Mouse (Mus musculus) megakaryocyte, embryonic 14.5 days (primary cell): Measurements from ENCODE around the gene Lrp8. TPM values are rescaled to one million over a fixed set of nuclear protein-coding genes. Genes with fewer than 3 reads are reported as not detected.

Experiments used
- H3K27me3 ChIP-seq: replicated peaks from 2 replicates; pipeline ENCODE3; 2012; ENCODE audit warnings: inconsistent platforms
- H3K36me3 ChIP-seq: replicated peaks from 2 replicates; pipeline ENCODE3; 2012; ENCODE audit warnings: low read length, inconsistent platforms, mixed read lengths
- H3K4me1 ChIP-seq: 2 replicates; pipeline ENCODE4 v1.6.1; 2012; ENCODE audit warnings: inconsistent platforms
- H3K4me3 ChIP-seq: replicated peaks from 2 replicates; pipeline ENCODE3; 2012; ENCODE audit warnings: moderate library complexity, mild to moderate bottlenecking, inconsistent platforms
- H3K9me3 ChIP-seq: 2 replicates; pipeline ENCODE4 v1.6.1; 2012; ENCODE audit warnings: inconsistent platforms
- FLI1 ChIP-seq: IDR thresholded peaks from 2 replicates; pipeline ENCODE4 v1.6.1; 2012; ENCODE audit warnings: low read length, inconsistent platforms, mixed read lengths
- GATA1 ChIP-seq: IDR thresholded peaks from 3 replicates; pipeline ENCODE4 v1.6.1; 2012; ENCODE audit warnings: mixed read lengths, low read length, inconsistent platforms, borderline replicate concordance
- polyA plus RNA-seq: library from polyadenylated mRNA; stranded (reverse); fragments of >175 nt; gene quantifications from 2 replicates; pipeline ENCODE4 v1.2.3, GENCODE M21; 2012; ENCODE audit warnings: low replicate concordance; ENCODE audit not compliant: insufficient read depth

Lrp8 gene
- polyA plus RNA-seq, 1 experiment: 14.7 TPM

DNA sequence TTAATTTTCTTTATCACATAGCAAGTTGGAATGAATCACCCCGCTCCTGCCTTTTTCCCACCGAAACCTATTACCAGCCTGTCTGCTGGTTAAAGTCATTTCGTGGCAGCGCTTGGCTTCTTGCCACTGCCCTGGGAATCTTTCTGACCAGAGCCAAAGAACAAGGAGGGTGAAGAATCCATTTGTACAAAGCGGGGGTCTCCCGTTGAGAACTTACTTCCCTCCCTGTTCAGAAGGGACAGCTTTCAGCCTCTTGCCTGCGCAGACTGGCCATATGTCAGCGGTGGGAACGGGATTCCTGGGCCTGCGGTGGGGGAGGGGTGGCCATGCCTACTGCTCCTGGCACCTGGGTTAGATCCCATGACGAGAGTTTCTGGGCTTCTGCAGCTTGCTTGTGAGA is 21.4 kb downstream of the Lrp8 start:
- Histone ChIP-seq H3K36me3 (peaks cover 94% of the 10 kb centered on the region), H3K9me3 (no peaks in the 10 kb centered on the region), H3K4me3 (no peak overlapping the region), H3K27me3 (no peaks in the 10 kb centered on the region), H3K4me1 (peaks cover 90% of the 10 kb centered on the region)
- TF ChIP-seq FLI1: no peak
- TF ChIP-seq GATA1: no peak

- Histone ChIP-seq H3K9me3 (no peaks in the 10 kb centered on the region), H3K4me1 (peaks cover 90% of the 10 kb centered on the region), H3K4me3 (no peak overlapping the region), H3K27me3 (no peaks in the 10 kb centered on the region), H3K36me3 (peaks cover 90% of the 10 kb centered on the region)
- TF ChIP-seq FLI1 (no peak), GATA1 (no peak)
Observed at GRCm38 (mm10) chr4:107828727-107829218, 26.7 kb downstream of the Lrp8 start.

DNA sequence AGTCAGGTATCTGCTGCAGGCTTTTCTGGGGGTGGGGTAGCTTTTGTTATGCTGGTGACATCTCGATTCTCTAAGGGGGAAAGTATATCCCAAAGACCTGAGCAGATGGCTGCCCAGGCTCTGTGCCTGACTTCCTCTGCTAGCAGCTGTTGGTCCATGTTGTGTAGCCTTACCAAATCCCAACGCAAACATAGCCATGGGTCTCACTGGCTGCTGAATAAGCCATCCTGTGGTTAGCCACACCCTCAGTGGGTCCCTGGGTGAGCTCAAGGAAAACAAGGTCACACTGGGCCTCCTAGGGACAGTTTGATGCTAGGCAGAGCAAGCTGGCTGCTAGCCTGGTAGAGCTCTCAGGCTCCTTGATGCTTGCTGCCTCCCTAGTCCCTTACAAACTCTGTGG is 27.6 kb downstream of the Lrp8 start:
- no peaks in the 10 kb centered on the region for H3K27me3 ChIP-seq
- H3K4me3 ChIP-seq: no peak overlapping the region
- no peaks in the 10 kb centered on the region for H3K9me3 ChIP-seq
- peaks cover 91% of the 10 kb centered on the region for H3K36me3 ChIP-seq
- TF ChIP-seq FLI1 (no peak), GATA1 (no peak)
- peaks cover 81% of the 10 kb centered on the region for H3K4me1 ChIP-seq

DNA sequence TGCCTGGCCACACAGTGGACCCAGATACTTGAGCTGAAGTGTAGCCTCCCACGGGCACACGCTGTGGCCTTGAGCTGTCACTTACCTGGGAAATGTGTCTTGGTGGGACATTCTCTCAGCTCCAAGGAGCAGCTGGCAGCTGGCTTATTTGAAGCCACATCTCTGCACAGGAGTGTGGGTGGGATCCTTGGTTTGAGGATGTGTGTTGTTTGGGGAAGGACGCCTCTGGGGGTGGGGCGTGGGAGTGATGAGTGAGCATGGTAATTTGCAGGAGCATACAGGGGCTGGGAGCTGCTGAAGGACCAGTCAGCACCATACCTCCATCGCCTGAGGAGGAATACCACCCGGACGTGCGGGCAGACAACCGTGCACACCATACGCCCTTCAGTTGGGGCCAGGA is 28.1 kb downstream of the Lrp8 start:
- TF ChIP-seq FLI1: no peak
- TF ChIP-seq GATA1: no peak
- no peaks in the 10 kb centered on the region for H3K27me3 ChIP-seq
- H3K36me3 ChIP-seq: peaks cover 91% of the 10 kb centered on the region
- H3K9me3 ChIP-seq: no peaks in the 10 kb centered on the region
- H3K4me1 ChIP-seq: peaks cover 76% of the 10 kb centered on the region
- no peak overlapping the region for H3K4me3 ChIP-seq

- peaks cover 91% of the 10 kb centered on the region for H3K36me3 ChIP-seq
- TF ChIP-seq FLI1: no peak
- no peak for TF ChIP-seq GATA1
- peaks cover 75% of the 10 kb centered on the region for H3K4me1 ChIP-seq
- H3K9me3 ChIP-seq: no peaks in the 10 kb centered on the region
- H3K27me3 ChIP-seq: no peaks in the 10 kb centered on the region
- H3K4me3 ChIP-seq: no peak overlapping the region
Observed at GRCm38 (mm10) chr4:107830821-107831221, 28.8 kb downstream of the Lrp8 start.

DNA sequence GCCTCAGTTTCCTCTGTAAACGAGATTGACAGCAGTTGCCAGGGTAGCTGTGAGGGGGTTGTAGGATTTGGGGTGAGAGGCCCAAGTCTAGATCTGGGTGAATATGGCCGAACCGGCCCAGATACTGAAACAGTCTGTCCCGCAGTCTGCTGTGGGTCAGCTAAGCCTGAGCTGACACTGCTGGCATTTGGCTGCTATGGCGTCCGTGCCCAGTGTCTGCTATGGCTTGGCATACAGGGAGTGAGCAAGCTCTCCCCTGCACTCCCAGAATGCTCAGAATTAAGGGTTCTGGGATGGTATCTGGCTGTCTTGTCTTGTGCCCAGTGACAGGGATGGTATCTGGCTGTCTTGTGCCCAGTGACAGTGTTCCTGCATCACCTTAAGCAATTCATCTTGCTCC is 29.6 kb downstream of the Lrp8 start:
- Histone ChIP-seq H3K4me1 (peaks cover 73% of the 10 kb centered on the region), H3K36me3 (peaks cover 93% of the 10 kb centered on the region), H3K9me3 (no peaks in the 10 kb centered on the region), H3K4me3 (no peak overlapping the region), H3K27me3 (no peaks in the 10 kb centered on the region)
- TF ChIP-seq GATA1: no peak
- TF ChIP-seq FLI1: no peak

DNA sequence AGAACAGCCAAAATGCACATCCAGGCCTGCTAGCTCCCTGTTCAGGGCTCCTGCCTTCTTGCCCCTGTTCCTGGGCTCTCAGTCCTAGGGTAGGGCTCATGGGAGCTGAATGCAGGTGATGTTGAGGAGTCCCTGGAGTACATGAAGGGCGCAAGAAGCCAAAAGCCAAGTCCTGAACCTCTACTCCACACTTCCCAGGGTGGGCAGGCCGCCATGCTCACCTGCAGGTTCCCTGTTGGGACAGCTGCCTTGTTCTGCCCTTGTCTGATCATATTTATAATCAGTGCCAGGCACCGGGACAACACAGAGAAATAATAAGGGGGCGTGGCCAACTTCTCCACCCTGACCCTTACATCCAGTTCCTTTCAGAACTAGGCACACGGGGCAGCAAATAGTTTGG is 31.5 kb downstream of the Lrp8 start:
- Histone ChIP-seq H3K4me1 (peaks cover 55% of the 10 kb centered on the region), H3K4me3 (no peak overlapping the region), H3K36me3 (peaks cover 94% of the 10 kb centered on the region), H3K27me3 (no peaks in the 10 kb centered on the region), H3K9me3 (no peaks in the 10 kb centered on the region)
- TF ChIP-seq FLI1 (no peak), GATA1 (no peak)

DNA sequence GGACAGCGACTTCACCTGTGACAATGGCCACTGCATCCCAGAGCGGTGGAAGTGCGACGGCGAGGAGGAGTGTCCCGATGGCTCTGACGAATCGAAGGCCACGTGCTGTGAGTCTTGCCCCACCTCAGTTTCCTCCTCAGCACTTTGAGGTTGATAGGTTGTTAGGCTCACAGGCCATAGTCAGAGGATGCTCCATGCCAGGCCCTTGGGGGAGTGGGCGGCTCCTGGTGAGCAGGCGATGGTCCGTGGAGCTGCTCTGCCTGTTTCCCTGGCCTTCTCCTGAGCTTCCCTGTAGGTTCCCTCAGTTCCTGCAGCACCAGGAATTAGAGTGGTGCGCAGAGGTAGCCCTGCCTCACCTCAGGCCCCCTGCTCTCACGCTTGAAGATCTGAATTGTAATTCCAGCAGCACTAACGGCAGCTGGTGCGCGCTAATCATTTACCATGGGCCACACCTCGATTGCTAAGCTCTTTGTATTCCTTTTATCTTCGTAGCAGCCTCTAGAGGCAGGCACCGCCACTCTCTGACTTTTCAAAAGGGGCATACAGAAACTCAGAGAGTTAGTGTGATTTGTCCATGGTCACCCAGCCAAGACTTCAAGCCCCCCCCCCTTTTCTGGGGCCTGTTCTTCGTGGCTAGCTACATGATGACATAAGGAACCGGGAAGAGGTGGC is 32.7 kb downstream of the Lrp8 start:
- no peaks in the 10 kb centered on the region for H3K9me3 ChIP-seq

DNA sequence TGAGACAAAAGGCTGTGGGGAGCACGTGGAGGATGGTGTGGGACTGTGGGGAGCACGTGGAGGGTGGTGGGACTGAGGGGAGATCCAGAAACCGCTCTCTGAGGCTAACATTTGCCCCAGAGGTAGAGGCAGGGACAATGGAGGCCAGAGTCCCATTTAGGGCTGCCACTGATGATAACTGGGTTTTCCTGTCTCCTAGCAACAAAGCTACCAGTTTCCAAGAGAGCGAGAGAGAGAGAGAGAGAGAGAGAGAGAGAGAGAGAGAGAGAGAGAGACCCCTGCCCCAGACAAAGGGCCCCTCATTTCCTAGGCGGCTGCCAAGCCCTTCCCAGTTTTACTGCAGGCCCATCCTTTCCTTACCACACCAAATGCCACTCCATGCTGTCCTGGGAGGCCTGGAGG is 33.4 kb downstream of the Lrp8 start:
- peaks cover 35% of the 10 kb centered on the region for H3K4me1 ChIP-seq
- TF ChIP-seq FLI1 (no peak), GATA1 (no peak)

More for the DNA sequence above, 32.7 kb downstream of the Lrp8 start:
- no peaks in the 10 kb centered on the region for H3K27me3 ChIP-seq
- no peak overlapping the region for H3K4me3 ChIP-seq
- H3K4me1 ChIP-seq: peaks cover 42% of the 10 kb centered on the region
- TF ChIP-seq GATA1: no peak
- no peak for TF ChIP-seq FLI1
- H3K36me3 ChIP-seq: peaks cover 93% of the 10 kb centered on the region

DNA sequence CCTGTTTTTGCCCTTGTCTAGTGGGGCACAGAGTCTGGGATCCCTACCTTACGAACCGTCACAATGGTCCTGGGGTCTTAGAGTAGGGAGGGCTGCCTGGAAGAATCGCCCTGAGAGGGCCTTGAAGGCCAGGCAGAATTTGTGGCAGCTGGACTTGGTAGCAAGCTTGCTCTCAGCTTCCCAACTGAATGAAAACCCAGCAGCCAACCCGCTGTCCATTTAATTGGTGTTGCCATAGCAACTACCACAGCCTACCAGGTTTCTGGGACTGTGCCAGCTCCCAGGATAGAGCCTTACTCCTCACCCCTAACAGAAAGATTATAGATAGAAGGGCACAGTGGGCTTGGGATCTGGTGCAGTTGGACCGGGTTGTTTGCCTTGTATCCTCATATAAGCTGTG is 34.7 kb downstream of the Lrp8 start:
- TF ChIP-seq FLI1: no peak
- TF ChIP-seq GATA1: no peak
- Histone ChIP-seq H3K27me3 (no peaks in the 10 kb centered on the region), H3K4me1 (peaks cover 22% of the 10 kb centered on the region), H3K9me3 (no peaks in the 10 kb centered on the region), H3K4me3 (no peak overlapping the region), H3K36me3 (peaks cover 90% of the 10 kb centered on the region)

More for the DNA sequence above, 33.4 kb downstream of the Lrp8 start:
- Histone ChIP-seq H3K36me3 (peaks cover 92% of the 10 kb centered on the region), H3K4me3 (no peak overlapping the region), H3K27me3 (no peaks in the 10 kb centered on the region), H3K9me3 (no peaks in the 10 kb centered on the region)

DNA sequence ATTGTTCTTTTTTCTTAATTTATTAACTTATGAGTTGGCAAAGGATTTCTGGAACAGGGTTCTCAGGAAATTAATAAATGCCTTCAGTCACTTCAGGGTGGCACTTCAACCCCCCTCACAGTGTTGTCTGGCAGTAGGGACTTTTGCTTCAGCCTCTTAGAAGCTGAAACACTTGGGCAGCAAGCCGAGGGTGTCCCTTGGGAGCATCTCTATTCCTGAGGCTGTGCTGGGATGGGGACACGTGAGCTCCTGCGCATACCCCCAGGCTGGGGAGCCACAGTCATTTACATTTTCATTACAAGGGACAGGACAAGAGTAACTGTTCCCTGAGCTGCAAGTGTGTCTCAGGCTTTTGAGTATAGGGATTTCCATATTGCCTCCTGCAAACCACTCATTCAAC is 35.8 kb downstream of the Lrp8 start:
- Histone ChIP-seq H3K4me1 (peaks cover 15% of the 10 kb centered on the region), H3K27me3 (no peaks in the 10 kb centered on the region), H3K4me3 (no peak overlapping the region), H3K36me3 (peaks cover 91% of the 10 kb centered on the region), H3K9me3 (no peaks in the 10 kb centered on the region)
- TF ChIP-seq GATA1 (no peak), FLI1 (no peak)
